Mouse (Mus musculus) WW6 (cell line): ENCODE measurements around the gene Bptf.
"Not testable (repeated sequence)": the region's sequence is repeated elsewhere in the genome, so short reads cannot be mapped to it uniquely, and the experiment has no call there.

Experiments
- DNase-seq: peaks from one replicate; pipeline ENCODE4 v3.0.0-alpha.2; 2013; ENCODE audit warnings: low read depth, low spot score

Bptf gene

GRCm38 (mm10) chr11:107019318-107019717 is 112.6 kb downstream of the Bptf start:
- peak; percentile 59 for DNase-seq

GRCm38 (mm10) chr11:107018606-107019005 is 113.3 kb downstream of the Bptf start:
- DNase-seq: peak; percentile 76

GRCm38 (mm10) chr11:107017339-107017886 is 114.5 kb downstream of the Bptf start:
- no peak for DNase-seq

- DNase-seq: no peak
These were observed 115.0 kb downstream of the Bptf start for GRCm38 (mm10) chr11:107016893-107017292.

- not testable (repeated sequence) for DNase-seq
These were observed 116.3 kb downstream of the Bptf start for GRCm38 (mm10) chr11:107015535-107016187.

- DNase-seq: peak; percentile 55
These were observed 117.2 kb downstream of the Bptf start for GRCm38 (mm10) chr11:107014597-107015309.

GRCm38 (mm10) chr11:107014020-107014585 is 117.8 kb downstream of the Bptf start:
- DNase-seq: no peak

GRCm38 (mm10) chr11:107012324-107013017 is 119.5 kb downstream of the Bptf start:
- DNase-seq: peak; percentile 97

- DNase-seq: no peak
These were observed 120.1 kb downstream of the Bptf start for GRCm38 (mm10) chr11:107011669-107012323.

- no peak for DNase-seq
These were observed 120.8 kb downstream of the Bptf start for GRCm38 (mm10) chr11:107011171-107011570.

GRCm38 (mm10) chr11:107010447-107010846 is 121.5 kb downstream of the Bptf start:
- no peak for DNase-seq

- DNase-seq: no peak
These were observed 126.4 kb downstream of the Bptf start for GRCm38 (mm10) chr11:107005538-107005937.

- no peak for DNase-seq
These were observed 129.9 kb downstream of the Bptf start for GRCm38 (mm10) chr11:107001760-107002675.

- DNase-seq: no peak
These were observed 131.9 kb downstream of the Bptf start for GRCm38 (mm10) chr11:106999949-107000513.

GRCm38 (mm10) chr11:106999151-106999948 is 132.6 kb downstream of the Bptf start, which contains the start of gene Kpna2:
Gene Kpna2 (minus strand): TSS chr11:106999541.
- peak; percentile 97 for DNase-seq

- DNase-seq: no peak
These were observed 133.2 kb downstream of the Bptf start for GRCm38 (mm10) chr11:106998651-106999150.

- no peak for DNase-seq
These were observed 134.0 kb downstream of the Bptf start for GRCm38 (mm10) chr11:106997976-106998375.

GRCm38 (mm10) chr11:106996492-106996891 is 135.4 kb downstream of the Bptf start:
- DNase-seq: not testable (repeated sequence)
